Mouse (Mus musculus) 3134 (cell line): ENCODE data around the gene Abcc9.

Source experiments
- DNase-seq: peaks from one replicate; pipeline ENCODE4 v3.0.0-alpha.2; 2011; ENCODE audit warnings: low spot score; ENCODE audit not compliant: insufficient read length; ENCODE audit errors: extremely low read depth

Abcc9 gene

GRCm38 (mm10) chr6:142701652-142702637, at the start of gene Abcc9:
Gene Abcc9, minus strand, starts transcription at chr6:142702315.
- no peak for DNase-seq

DNA sequence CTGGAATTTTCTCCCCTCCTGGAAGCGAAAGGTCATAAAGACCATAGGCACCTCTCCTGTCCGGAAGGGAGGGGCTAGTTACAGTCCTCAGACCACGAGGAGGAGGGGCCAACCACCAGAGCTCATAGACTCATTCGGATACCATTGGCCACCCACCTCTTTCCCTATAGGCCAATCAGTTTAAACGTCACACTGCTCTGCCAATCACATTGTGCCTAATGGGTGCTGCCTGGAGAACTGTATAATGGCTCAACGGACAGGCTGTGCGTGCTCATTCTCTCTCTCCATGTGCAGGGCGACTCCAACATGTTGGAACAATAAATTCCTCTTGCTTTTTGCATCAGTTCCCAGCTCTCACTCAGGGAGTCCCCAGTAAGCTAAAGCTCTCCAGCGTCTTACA, 49.2 kb upstream of the Abcc9 start:
- no peak for DNase-seq

DNA sequence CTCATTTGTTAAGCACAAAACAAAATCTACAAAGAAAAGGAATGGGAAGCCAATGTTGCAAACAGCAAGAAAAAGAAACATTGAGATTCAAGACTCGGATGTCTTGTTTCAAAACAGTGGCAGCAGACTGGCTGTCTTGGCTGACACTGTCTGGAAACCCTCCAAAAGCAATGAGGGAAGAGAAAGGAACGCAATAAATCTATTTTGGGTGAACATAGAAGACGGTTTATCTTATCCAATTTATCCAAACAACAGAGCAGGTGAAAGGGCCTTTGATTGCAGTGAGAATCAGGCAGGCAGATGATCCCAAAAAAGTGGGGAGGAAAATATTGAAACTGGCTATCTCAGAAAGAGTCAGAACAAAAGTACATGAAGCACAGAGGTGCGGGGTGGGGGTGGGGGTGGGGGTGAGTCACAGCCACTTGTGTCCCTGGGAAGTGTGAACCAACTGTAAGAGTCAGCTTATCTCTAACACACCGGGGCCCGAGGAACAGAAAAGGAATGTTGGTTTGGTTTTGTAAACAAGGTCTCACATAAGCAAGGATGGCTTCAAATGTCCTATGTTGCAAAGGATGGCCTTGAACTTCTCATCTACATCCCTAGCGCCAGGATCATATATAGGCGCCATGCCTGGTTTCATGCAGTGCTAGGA, 46.1 kb upstream of the Abcc9 start:
- DNase-seq = peak; percentile 38

DNA sequence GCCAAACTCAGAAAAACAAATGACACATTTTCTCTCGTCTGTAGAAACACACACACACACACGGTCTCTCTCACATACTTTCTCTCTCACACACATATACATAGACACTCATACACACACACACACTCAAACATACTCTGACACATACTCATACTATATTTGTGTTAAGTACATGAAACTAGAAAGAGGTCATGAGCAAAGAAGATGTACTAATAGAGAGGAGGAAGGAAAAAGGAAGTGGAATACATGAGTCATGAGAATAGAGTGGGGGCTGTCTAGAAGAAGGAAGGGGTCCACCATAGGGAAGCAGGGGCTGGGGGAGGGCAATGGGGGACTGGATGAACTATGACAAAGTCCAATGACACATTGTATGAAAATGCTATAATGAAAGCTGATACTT, 45.0 kb upstream of the Abcc9 start:
- no peak for DNase-seq

DNA sequence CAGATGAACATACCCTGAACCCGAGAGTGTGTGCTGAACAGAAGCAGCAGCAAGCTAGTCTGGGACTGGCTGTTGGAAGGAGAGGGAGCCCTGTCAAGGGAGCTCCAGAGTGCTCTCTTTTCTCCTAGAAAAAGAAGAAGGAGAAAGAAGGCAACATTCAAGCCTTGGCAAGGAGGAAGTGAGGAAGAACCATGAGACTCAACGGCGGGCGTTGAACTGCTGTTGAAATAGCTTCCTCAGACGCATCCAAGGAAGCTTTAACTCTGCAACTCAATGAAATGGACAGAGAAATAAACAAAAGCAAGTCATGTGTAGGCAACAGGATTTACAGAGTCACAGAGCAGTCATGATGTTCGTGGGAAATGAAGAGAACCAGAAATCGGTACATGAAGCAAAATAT, 44.6 kb upstream of the Abcc9 start:
- no peak for DNase-seq

DNA sequence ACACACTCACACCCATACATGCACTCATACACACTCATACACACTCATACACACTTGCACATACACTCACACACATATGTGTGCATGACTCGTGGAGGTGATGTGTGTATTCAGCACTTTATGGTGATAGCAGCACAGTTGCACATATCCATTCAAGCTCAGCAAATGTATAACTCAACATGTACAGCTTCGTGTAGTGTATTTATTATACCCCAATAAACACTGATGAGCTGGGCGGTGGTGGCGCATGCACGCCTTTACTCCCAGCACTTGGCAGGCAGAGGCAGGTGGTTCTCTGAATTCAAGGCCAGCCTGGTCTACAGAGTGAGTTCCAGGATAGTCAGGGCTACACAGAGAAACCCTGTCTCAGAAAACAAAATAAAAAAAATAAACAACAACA, 43.4 kb upstream of the Abcc9 start:
- no peak for DNase-seq

DNA sequence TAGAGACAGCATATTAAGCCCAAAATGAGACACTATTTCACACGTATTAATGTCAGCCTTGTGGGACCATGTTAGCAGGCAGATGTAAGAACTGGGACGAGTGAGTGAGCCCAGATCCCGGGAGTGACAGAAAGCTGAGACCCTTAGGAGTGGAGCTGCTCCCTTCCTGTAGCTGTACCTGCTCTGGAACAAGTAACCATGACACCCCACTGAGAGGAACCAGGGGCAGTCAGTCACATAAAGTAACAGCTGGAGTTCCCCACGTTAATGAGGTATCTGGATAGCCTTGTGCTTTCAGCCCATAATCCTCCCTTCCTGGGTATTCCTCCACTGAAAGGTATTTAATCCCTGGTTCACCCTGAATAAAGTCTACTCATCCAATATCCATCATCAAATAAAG, 41.1 kb upstream of the Abcc9 start:
- no peak for DNase-seq

- no peak for DNase-seq
Measured at GRCm38 (mm10) chr6:142741763-142742162, 39.6 kb upstream of the Abcc9 start.

DNA sequence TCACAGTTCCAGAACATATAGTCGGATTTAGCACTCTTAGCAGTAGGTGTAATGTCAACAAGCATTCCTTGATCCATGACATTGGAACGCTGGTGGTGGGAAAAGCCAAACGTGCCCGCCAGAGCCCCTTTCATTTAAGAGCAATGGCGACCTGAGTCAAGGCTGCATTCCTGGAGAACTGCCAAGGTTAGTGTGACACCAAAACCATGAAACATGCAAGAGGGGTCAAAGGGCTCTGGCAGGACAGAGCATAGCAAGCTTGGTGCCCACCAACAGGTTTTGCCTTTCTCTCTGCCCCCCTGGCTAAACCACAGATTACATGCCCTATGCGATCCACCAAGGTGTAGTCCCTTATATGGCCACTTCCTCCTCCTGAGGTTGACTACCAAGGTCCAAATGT, 36.5 kb upstream of the Abcc9 start:
- no peak for DNase-seq

DNA sequence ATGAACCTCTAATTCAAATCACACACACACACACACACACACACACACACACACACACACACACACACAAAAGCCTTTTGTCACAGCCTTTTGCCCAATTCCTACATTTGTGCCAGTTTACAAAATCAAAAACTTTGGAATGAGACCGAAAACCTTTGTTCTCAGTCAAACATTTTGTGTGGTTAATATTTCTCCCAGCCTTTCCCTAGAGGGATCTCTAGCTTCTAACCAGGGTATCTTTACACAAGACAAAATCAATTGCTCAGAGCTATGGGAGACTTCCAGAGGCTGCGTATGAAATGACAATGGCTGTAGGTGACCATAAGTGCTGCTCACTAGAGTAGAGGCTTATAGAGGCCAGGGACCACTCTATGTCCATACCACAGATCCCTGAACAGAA, 36.1 kb upstream of the Abcc9 start:
- DNase-seq = no peak

DNA sequence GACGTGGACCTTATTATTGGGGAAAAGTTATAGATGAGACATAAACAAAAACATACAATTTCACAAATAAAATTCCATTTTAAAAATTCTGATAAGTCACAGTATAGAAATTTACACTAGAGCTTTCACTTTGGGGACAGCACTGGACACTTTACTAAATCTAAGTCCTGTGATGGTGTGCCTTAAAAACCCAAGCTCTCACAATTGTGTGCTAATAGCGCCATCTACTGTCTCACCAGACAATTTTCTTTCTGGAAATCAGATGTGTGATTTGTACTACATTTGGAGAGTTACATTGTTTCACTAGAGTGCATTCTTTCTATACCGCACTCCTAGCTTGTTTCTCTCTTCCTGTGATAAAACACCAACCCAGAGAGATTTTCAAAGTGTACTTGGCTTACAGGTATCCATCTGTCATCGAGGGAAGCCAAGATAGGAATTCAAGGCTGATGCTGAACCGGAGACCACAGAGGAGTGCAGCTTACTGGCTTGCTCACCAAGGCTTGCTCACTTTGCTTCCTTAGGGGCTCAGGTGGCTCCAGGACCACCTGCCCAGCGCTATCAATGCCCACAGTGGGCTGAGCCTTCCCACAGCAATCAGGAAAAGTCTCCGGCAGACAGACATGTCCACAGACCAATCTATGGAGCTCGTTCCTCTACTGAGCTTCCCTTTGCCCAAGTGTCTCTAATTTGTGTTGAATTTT, 33.3 kb upstream of the Abcc9 start:
- DNase-seq = no peak

- DNase-seq = no peak
Measured at GRCm38 (mm10) chr6:142732567-142733290, 30.6 kb upstream of the Abcc9 start.

DNA sequence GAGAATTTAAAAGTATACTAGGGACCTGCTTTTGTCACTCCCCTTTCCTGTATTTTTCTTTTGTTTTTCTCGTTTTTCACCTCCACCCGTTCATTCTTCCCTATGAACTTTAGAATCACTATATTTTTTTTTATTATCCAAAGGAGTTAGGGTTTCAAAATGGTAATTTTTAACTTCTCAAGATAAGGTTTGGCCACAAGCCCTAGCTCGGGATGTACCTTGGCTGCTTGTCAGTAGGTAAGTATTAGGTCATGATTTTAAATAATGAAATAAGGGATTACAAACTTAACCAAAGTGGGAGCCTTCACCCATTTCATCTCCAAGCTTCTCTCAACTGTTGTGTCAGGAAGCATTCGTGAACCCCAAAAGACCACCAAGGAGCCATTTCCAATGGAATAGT, 23.9 kb upstream of the Abcc9 start:
- DNase-seq = no peak

DNA sequence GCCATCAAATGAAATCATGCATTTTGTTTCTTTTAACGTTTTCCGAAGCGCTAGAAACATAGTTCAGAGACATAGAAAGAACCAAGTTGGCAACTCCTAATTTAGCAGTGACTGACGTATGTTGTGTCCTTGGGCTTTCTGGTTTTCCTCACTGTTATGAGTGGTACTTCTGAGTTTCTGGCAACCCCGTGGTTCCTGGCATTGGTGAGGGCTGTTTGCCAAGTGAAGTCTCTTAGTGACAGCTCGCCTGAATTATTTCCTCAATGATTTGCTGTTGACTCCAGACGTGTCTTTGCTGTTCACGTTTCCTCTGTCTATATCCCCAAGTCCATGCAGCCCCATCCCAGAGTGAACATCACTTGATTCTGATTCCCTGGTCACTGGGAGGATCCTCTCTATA, 19.6 kb upstream of the Abcc9 start:
- DNase-seq = no peak

GRCm38 (mm10) chr6:142720641-142721040, 18.5 kb upstream of the Abcc9 start:
- no peak for DNase-seq

DNA sequence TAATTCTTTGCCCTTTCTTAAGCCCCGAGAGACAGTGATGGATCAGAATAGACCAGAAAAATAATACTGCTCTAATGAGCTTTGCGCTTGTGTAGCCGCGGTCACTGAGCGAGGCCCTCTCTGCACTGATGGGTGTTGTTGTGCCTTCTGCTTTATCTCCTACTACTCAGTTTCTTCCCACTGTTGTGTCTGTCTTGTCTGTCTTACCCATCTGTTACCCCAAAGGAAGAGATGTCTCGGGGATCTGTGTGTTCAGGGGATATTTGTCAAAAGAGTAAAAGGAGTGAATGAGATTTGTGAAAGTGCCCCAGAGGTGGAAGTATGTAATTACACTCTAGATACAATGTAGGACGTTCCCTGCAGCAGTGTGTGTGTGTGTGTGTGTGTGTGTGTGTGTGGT, 16.1 kb upstream of the Abcc9 start:
- no peak for DNase-seq

GRCm38 (mm10) chr6:142717186-142717585, 15.1 kb upstream of the Abcc9 start:
- no peak for DNase-seq

- no peak for DNase-seq
Measured at GRCm38 (mm10) chr6:142715026-142715425, 12.9 kb upstream of the Abcc9 start.

DNA sequence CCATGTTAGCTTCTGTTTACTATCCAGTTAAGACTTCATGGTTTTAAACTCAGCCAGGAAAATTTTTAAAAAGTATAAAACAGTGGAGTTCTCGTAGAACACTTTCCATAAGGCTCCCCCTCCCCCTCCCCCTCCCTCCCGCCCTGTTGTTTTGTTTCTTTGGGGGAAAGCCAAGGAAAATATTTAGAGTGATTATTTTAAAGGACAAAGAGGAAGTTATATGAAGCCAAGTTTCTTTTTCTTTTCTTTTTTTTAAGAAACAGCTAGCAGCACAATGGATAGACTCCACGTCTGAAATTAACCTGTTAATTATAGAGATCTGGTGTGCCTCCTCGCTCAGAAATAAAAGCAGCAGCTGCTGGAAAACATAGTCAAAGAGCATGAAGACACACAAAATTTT, 9.0 kb upstream of the Abcc9 start:
- no peak for DNase-seq

- no peak for DNase-seq
Measured at GRCm38 (mm10) chr6:142710690-142711089, 8.6 kb upstream of the Abcc9 start.

- DNase-seq = no peak
Measured at GRCm38 (mm10) chr6:142708369-142708768, 6.3 kb upstream of the Abcc9 start.
